Mouse (Mus musculus): ENCODE results near the gene Lrrc74b.

DNA sequence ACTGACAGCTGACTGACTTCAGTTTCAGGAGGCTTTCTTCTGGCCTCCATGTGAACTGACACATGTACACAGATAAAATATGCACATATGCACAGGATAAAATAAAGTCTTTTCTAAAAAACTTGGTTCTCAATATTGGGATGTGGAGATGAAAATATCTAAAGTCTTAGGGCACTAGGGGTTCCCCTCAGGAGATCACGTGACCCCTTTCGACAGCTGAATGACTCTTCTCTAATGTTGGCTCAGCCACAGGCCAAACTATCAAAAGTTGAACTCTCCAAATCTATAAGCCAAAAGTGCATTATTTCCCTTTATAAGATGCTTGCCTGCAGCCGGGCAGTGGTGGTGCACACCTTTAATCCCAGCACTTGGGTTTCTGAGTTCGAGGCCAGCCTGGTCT is 4.9 kb downstream of the Lrrc74b start:
- TF ChIP-seq CTCF (IDR thresholded peaks at IDR 0.05; ENCODE audit: low read depth, low read length) = no peak
- no peak for TF ChIP-seq GATA1 (IDR thresholded peaks at IDR 0.05; ENCODE audit: borderline replicate concordance, low read length)
